Mouse (Mus musculus) cortical plate, adult 2 months (tissue): ENCODE results near the gene Ppp5c.

Experiments used
- CTCF ChIP-seq: fragments of 200-500 bp; IDR thresholded peaks from 2 replicates; pipeline ENCODE4 v1.5.1; 2011; ENCODE audit warnings: mild to moderate bottlenecking, control low read depth, low read length; ENCODE audit not compliant: insufficient read depth; ENCODE audit errors: extremely low read depth
- POLR2A ChIP-seq: fragments of 200-500 bp; IDR thresholded peaks from 2 replicates; pipeline ENCODE4 v1.6.1; 2011; ENCODE audit warnings: mild to moderate bottlenecking, low read length, control low read depth; ENCODE audit not compliant: insufficient read depth; ENCODE audit errors: extremely low read depth

DNA sequence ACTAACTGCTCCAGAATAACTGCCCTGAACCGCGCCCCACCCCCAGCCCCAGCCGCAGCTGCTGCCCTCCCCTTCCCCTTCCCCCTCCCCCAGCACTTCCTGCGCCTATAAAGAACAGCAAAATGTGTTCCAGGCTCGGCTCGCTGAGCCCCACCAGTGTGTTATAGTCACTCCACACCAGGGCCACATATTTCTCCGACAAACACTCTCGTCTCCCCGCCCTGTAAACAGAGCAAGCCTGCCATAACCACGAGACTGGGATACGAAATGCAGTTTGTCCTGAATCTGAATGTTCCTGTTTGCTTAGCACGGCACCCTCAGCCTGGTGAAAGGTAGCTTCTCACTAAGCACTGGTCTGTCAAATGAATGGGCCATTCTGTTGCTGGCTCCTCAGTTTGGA, 47.4 kb downstream of the Ppp5c start:
- no peak for TF ChIP-seq CTCF
- TF ChIP-seq POLR2A = 0 out of 2 replicates have a peak, but pooled peaks have one; percentile 47
